In genomic region chrX:9272460-9273361, GRCm38 (mm10) we compare ENCODE assay signal across 8 mouse cellular contexts. TPM values are rescaled to one million over a fixed set of nuclear protein-coding genes. Genes with fewer than 3 reads are reported as not detected.
A peak's percentile ranks its signal among the peaks of the same experiment; 100 is the strongest.
DNase-seq lines count a peak whose midpoint lies in the region; ATAC-seq and TF ChIP-seq lines count a peak whose summit lies in the region.

TSS of gene Xk (plus strand) at chrX:9272756.

- no peak for TF ChIP-seq POLR2A in thymus, adult 2 months (IDR thresholded peaks at IDR 0.05; ENCODE audit: control insufficient read depth, extremely low read depth, insufficient read depth, low read length, poor library complexity)

- H3K27me3 ChIP-seq in forebrain, embryonic 16.5 days (replicated peaks; ENCODE audit: control insufficient read depth, insufficient read depth, low read length), result no peaks in the 10 kb centered on the region
- H3K27me3 ChIP-seq in lung, embryonic 16.5 days (ENCODE audit: control insufficient read depth, insufficient read depth, low read depth, low read length), result no peaks in the 10 kb centered on the region
- H3K27me3 ChIP-seq in thymus, adult 2 months (ENCODE audit: control insufficient read depth, insufficient read depth, low read length), result no peaks in the 10 kb centered on the region

- WGBS in forebrain, embryonic 16.5 days, result 11% methylated on average over 84 of the region's 94 CpGs
- WGBS in lung, embryonic 16.5 days, result 9% methylated on average over 47 of the region's 94 CpGs
- under 1% methylated on average over 51 of the region's 94 CpGs for WGBS in thymus, adult 2 months

- in situ Hi-C loops in ES-E14 (cut with MboI; ENCODE audit: low sequenced_read_pairs in 2 of 2, unreplicated experiment in 2 of 2), result no loop called here

- TF ChIP-seq CTCF in thymus, adult 2 months (IDR thresholded peaks at IDR 0.05; ENCODE audit: borderline replicate concordance, control insufficient read depth, extremely low read depth, insufficient read depth, low read length, poor library complexity), result no peak

- H3K27ac ChIP-seq in ES-E14 (ENCODE audit: insufficient read depth, low read depth, low read length, poor library complexity, severe bottlenecking), result no peak within 1 kb of the TSS
- no peak within 1 kb of the TSS for H3K27ac ChIP-seq in forebrain, embryonic 16.5 days (ENCODE audit: low read length)
- H3K27ac ChIP-seq in lung, embryonic 16.5 days (ENCODE audit: low read length), result peak within 1 kb of the TSS; percentile 25
- no peak within 1 kb of the TSS for H3K27ac ChIP-seq in thymus, adult 2 months (ENCODE audit: control insufficient read depth, insufficient read depth, low read length)

- H3K4me1 ChIP-seq in ES-E14 (ENCODE audit: control insufficient read depth in 2 of 2, insufficient read depth in 2 of 2, low read length in 2 of 2, poor library complexity in 1 of 2), result no peaks in the 10 kb centered on the region
- H3K4me1 ChIP-seq in forebrain, embryonic 16.5 days (replicated peaks; ENCODE audit: control insufficient read depth, insufficient read depth, low read length), result 0 out of 2 replicates have a peak, but pooled peaks cover 5% of the 10 kb centered on the region
- H3K4me1 ChIP-seq in lung, embryonic 16.5 days (replicated peaks; ENCODE audit: control insufficient read depth, insufficient read depth, low read length), result no peaks in the 10 kb centered on the region
- H3K4me1 ChIP-seq in thymus, adult 2 months (replicated peaks; ENCODE audit: control insufficient read depth, insufficient read depth, low read length), result 0 out of 2 replicates have a peak, but pooled peaks cover 4% of the 10 kb centered on the region

- no peaks in the 10 kb centered on the region for H3K9me3 ChIP-seq in ES-E14 (ENCODE audit: control insufficient read depth, insufficient read depth, low read depth, low read length)
- H3K9me3 ChIP-seq in forebrain, embryonic 16.5 days (ENCODE audit: control insufficient read depth, low read length), result no peaks in the 10 kb centered on the region
- H3K9me3 ChIP-seq in lung, embryonic 16.5 days (ENCODE audit: control insufficient read depth, low read length), result no peaks in the 10 kb centered on the region

- peak within 1 kb of the TSS; percentile 54 for H3K4me2 ChIP-seq in forebrain, embryonic 16.5 days (ENCODE audit: low read length)
- peak within 1 kb of the TSS; percentile 53 for H3K4me2 ChIP-seq in lung, embryonic 16.5 days (ENCODE audit: low read depth, low read length)

- peak; percentile 90 for ATAC-seq in forebrain, embryonic 16.5 days
- ATAC-seq in lung, embryonic 16.5 days (ENCODE audit: low read depth), result peak; percentile 92

- peak within 1 kb of the TSS; percentile 87 for H3K9ac ChIP-seq in ES-E14 (ENCODE audit: insufficient read depth, low read depth, low read length, poor library complexity, severe bottlenecking)
- H3K9ac ChIP-seq in forebrain, embryonic 16.5 days (replicated peaks; ENCODE audit: low read depth, low read length), result peak within 1 kb of the TSS; percentile 71
- H3K9ac ChIP-seq in lung, embryonic 16.5 days (ENCODE audit: low read length), result peak within 1 kb of the TSS; percentile 64

- no peaks in the 10 kb centered on the region for H3K36me3 ChIP-seq in ES-E14 (ENCODE audit: control insufficient read depth, insufficient read depth, low read length, poor library complexity, severe bottlenecking)
- no peaks in the 10 kb centered on the region for H3K36me3 ChIP-seq in forebrain, embryonic 16.5 days (ENCODE audit: control insufficient read depth, insufficient read depth)
- H3K36me3 ChIP-seq in lung, embryonic 16.5 days (ENCODE audit: control insufficient read depth, insufficient read depth, low read length), result no peaks in the 10 kb centered on the region
- H3K36me3 ChIP-seq in thymus, adult 2 months (ENCODE audit: control insufficient read depth, insufficient read depth, low read length), result no peaks in the 10 kb centered on the region

- H3K4me3 ChIP-seq in ES-E14 (ENCODE audit: insufficient read depth in 1 of 2, low read depth in 1 of 2, low read length in 2 of 2, poor library complexity in 1 of 2, severe bottlenecking in 1 of 2), result peak within 1 kb of the TSS; percentile 72 to 75
- peak within 1 kb of the TSS; percentile 57 for H3K4me3 ChIP-seq in forebrain, embryonic 16.5 days (replicated peaks; ENCODE audit: low read length)
- H3K4me3 ChIP-seq in lung, embryonic 16.5 days (ENCODE audit: low read length), result peak within 1 kb of the TSS; percentile 60
- H3K4me3 ChIP-seq in thymus, adult 2 months (ENCODE audit: control insufficient read depth, insufficient read depth, low read length), result peak within 1 kb of the TSS; percentile 91

- DNase-seq in ES-E14 (ENCODE audit: low read depth, low spot score), result no peak
- peak; percentile 75 to 79 for DNase-seq in cerebellum, adult 18-20 months
- DNase-seq in heart, postnatal 4 days, result peak; percentile 55
- peak; percentile 15 for DNase-seq in layer of hippocampus, adult 8-10 months (ENCODE audit: low spot score in 2 of 2)
- peak; percentile 15 for DNase-seq in ovary, adult 18-20 months (ENCODE audit: low spot score)
- peak; percentile 53 for DNase-seq in thymus, adult 2 months

TF ChIP-seq in ES-E14, 5 proteins besides CTCF, POLR2A, EP300 and RAD21:
- TF ChIP-seq ZNF384 (IDR thresholded peaks at IDR 0.05; ENCODE audit: low read depth, low read length) (no peak), HCFC1 (IDR thresholded peaks at IDR 0.05; ENCODE audit: borderline replicate concordance, insufficient read depth, low read length) (no peak), ZC3H11A (IDR thresholded peaks at IDR 0.05; ENCODE audit: borderline replicate concordance, low read depth, low read length) (no peak), MAFK (IDR thresholded peaks at IDR 0.05; ENCODE audit: insufficient read depth, low read depth, low read length) (no peak), CHD2 (IDR thresholded peaks at IDR 0.05; ENCODE audit: low read depth, low read length) (no peak)

RNA-seq across cellular contexts. Expression of gene Xk, which starts in this region (rescaled TPM):
- 2.1 and 2.6 TPM in 2 replicates for total RNA-seq in ES-E14 (2012; rRNA removed)
- polyA plus RNA-seq in forebrain, embryonic 16.5 days (2015; fragmentation: Nextera tagmentation; extraction: Ambion mirVana), result 3.0 and 3.8 TPM in 2 replicates
- total RNA-seq in heart, postnatal 4 days (2021), result 1 to 10 TPM; 4.6 to 4.9 TPM
- 10 to 100 TPM; 12.5 to 19.7 (median 14.9) TPM for total RNA-seq in layer of hippocampus, adult 8-10 months (2022)
- 2.2 and 2.7 TPM in 2 replicates for polyA plus RNA-seq in lung, embryonic 16.5 days (2015; fragmentation: Nextera tagmentation; extraction: Ambion mirVana)
- 1.6 and 2.2 TPM in 2 replicates for polyA plus RNA-seq in thymus, adult 2 months (2012; rRNA removed)
